Mouse (Mus musculus): ENCODE measurements around the gene Cadm4.

Cadm4 gene

DNA sequence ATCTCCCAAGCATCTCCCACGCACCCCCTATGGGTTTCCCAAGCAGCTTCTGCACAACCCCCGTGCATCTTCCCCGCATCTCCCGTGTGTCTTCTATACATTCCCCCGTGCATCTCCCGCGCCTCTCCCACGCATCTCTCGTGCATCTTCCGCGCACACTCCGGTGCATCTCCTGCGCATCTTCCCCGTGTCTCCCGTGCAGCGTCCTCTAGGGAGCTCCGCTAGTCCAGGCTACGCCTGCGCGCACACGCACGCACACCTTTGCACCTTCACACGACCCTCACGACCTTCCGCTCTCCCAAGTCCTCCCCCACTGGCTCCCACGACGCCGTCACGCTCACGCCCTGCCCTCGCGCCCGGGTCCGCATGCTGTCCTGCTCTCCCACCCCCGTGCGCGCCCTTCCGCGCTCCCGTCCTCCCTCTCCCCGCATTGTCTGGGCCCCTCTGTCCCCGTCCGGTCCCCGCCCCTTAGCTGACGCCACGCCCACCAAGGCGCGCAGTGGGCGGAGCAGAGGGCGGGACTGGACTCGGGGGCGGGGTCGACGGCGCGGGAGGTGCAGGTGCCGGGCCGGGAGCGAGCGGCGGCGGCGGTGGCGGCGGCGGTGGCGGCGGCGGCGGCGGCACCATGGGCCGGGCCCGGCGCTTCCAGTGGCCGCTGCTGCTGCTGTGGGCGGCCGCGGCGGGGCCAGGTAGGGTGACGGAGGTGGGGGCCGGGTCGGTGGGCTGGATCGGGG is at the start of gene Cadm4:
Gene Cadm4 (plus strand): TSS at position 550 of the 734 bp plus-strand sequence.
- DNase-seq (ENCODE audit: extremely low read depth, low read depth): no peak

DNA sequence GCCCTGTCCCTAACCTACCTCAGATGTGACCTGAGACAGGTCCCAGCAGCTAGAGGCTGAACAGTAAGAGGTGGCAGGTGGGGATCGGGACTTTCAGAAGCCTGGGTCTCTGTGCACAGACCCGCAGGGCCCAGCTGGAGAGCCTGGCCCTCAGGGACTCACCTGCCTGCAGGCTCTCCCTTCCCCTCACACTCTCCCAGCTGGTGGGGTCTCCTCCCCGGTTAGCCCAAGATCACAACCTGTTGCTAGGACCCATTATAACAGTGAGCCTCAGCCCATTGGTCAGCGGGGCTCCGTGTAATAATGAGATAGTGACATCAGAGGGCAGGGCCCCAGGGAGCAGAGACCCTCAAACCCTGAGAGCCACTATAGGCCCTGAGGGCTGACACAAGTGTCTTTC is 46.5 kb upstream of the Cadm4 start:
- no peak for DNase-seq (ENCODE audit: extremely low read depth, low read depth)

DNA sequence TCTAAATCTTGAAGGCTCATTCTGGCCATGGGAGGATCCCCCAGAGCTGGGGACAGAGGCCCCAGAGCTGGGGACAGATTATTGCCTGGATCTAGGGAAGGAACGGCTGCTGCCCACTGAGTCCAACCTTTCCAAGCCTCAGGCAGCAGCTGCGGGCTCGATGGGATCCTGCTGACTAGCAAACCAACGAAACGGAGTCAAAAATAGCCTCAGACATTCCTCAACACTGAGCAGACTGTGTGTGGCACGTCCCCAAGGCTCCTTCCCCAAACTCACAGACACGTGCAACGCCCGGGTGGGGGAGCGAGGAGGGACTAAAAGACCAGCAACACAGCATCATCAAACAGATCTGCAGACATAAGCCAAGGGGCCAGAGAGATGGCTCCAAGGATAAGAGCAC is 43.8 kb upstream of the Cadm4 start:
- no peak for DNase-seq (ENCODE audit: extremely low read depth, low read depth)

- DNase-seq (ENCODE audit: extremely low read depth, low read depth): no peak
Observed at GRCm38 (mm10) chr7:24439191-24439590, 42.6 kb upstream of the Cadm4 start.

GRCm38 (mm10) chr7:24439891-24440290 is 41.9 kb upstream of the Cadm4 start:
- no peak for DNase-seq (ENCODE audit: extremely low read depth, low read depth)

DNA sequence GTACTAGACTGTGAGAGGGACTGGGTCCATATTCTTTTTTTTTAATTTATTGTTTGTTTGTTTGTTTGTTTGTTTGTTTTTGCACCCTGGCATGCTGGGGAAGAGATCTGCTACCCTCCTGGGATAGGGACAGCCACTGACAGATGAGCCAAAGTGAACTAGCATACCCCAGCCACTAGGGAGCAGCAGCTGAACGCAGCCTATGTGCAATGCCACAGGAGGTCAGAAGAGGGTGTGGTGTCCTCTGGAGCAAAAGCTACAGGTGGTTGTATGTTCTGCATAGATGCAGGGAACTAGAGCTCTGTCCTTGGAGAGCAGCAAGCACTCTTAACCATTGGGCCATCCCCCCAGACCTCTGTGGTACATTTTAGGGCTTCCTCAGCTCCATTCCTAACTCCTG is 40.0 kb upstream of the Cadm4 start:
- peak; percentile 64 for DNase-seq (ENCODE audit: extremely low read depth, low read depth)

- no peak for DNase-seq (ENCODE audit: extremely low read depth, low read depth)
Observed at GRCm38 (mm10) chr7:24442313-24442712, 39.5 kb upstream of the Cadm4 start.

DNA sequence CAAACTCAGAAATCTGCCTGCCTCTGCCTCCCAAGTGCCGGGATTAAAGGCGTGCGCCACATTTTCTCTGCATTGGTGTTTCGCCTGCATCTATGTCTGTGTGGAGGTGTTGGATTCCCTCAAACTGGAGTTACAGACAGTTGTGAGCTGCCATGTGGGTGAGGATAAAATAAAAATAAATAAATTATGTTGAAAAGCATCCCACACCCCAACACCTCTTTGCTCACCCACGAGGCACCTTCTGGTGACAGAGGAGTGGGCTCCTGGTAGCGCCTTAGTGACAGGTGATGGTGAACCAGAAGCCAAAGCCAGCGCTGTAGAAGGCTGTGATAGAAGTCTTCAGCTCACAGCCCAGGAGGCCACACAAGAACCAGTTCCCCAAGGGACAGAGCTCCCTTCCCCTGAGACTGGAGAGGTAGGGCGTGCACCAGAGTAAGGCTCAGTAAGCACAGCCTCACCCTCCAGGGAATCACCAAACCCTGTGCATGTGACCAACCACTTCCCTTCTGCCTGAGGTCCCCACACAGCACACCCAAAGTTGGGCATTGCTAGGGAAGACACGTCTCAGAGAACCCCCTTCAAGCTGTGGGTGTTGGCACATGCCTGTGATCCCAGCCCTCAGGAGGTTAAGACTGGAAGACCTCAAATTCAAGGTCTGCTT is 36.4 kb upstream of the Cadm4 start:
- no peak for DNase-seq (ENCODE audit: extremely low read depth, low read depth)

DNA sequence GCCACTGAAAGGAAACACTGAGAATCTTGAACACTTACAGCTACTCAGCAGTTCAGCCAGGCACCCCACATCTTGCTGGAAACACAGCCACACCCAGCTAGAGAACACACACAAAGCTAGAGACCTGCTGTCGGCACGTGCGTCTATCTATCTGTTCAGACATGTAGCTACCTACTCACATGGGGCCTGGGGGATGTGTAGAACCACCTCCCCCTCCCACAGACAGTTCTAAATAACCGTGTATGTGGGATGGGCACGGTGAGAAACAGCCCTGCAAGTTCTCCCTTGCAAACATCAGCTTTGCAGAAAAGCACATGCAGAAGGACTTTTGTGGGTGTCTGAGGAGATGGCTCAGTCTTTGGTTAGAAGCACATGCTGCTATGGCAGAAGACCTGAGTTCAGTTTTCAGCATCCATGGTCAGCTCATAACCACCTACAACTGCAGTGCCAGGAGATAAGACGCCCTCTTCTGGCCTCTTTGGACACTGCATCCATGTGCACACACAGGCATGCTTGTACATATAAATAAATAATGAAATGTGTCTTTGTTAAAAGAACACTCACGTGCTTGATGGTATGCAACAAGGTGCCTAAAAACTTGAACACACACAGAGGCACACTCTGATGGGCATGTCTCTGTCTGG is 35.0 kb upstream of the Cadm4 start:
- no peak for DNase-seq (ENCODE audit: extremely low read depth, low read depth)

DNA sequence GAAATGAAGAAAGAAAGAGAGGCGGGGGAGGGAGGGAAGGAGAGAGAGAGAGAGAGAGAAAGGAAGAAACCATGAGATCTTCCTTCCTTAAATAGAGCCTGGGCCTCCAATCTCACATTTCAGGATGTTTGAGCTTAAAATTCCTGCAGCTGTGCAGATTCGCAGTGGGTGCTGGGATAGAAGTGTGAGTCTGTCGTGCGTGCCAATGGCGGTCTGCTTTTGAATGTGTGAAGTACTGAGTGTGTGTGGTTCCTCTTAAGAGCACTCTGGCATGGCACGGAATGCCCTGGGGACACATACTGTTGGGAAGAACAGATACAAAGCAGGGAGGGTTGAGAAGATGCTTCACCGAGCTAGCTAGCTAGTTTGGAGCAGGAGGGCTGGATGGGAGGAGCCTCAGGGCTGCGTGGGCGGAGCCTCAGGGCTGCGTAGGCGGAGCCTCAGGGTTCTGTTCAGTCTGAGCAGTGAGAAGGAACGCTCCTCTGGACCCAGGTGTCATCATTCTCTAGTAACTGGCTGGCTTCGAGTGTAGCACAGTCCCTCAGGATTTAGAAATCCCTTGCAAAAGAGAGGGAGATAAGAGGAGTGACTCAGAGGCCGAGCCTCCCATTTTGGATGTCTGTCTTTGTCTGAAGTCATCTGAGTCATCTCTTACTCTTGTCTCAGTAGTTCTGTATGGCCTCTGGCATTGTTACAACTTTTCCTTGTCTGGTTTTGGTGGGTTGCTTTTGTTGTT is 32.9 kb upstream of the Cadm4 start:
- no peak for DNase-seq (ENCODE audit: extremely low read depth, low read depth)

DNA sequence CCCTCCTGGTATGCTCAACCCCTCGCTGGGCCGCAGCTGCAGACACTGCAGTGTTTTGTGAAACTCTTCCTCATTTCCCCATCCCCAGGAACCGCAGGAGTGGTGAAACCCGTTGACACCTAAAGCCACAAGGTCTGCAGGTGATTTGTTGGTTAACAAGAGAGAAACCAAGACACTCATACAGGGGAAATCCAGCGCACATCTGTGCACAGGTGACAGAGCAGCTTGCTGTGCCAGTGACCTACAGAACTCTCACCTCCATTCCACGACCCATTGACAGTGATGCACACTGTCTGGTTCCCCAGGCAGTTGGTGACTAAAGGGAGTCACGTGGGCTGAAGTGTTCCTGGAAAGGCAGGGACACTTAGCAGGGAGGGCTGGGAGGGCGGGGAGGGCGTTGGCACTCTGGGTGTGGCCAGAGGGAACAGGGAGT is 31.2 kb upstream of the Cadm4 start:
- DNase-seq (ENCODE audit: extremely low read depth, low read depth): no peak

GRCm38 (mm10) chr7:24451855-24452311 is 29.9 kb upstream of the Cadm4 start, which contains the start of gene Irgc1:
Gene Irgc1, minus strand, starts transcription at chr7:24452297.
- DNase-seq (ENCODE audit: extremely low read depth, low read depth): no peak

DNA sequence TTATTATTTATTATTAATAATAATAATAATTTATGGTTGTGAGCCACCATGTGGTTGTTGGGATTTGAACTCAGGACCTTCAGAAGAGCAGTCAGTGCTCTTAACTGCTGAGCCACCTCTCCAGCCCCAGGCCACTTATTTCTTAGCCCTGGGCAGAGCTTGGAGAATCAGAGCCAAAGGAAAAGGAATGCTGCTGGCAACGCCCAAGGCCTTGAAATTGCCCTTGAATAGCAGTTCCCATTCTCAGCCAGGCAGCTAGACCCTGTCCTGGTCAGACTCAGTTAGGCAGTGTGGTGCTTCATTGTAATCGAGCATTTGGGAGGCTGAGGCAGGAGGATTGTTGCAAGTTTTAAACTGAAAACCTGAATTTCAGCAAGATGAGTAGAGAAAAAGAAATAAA is 27.6 kb upstream of the Cadm4 start:
- no peak for DNase-seq (ENCODE audit: extremely low read depth, low read depth)

DNA sequence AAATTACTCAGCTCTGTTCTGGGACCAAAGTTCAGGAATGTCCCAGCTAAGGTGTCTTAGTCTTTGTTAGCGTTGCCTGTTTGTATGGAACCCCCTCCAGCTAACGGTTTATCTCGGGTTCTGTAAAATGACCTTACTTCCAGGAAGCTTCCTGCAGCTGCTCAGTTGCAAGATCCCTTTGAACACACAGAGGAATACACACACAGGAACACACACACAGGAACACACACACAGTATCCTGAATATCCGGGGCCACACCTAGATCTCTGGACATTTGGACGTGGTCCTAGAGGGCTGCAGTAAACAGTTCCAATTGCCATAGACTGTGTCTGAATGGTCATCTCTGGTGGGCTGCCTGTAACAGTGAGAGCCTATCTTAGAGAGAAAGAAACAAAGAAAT is 26.1 kb upstream of the Cadm4 start:
- no peak for DNase-seq (ENCODE audit: extremely low read depth, low read depth)

GRCm38 (mm10) chr7:24457726-24458370 is 24.0 kb upstream of the Cadm4 start:
- DNase-seq (ENCODE audit: extremely low read depth, low read depth): no peak

GRCm38 (mm10) chr7:24459440-24459839 is 22.4 kb upstream of the Cadm4 start:
- no peak for DNase-seq (ENCODE audit: extremely low read depth, low read depth)

- DNase-seq (ENCODE audit: extremely low read depth, low read depth): no peak
Observed at GRCm38 (mm10) chr7:24459843-24460242, 22.0 kb upstream of the Cadm4 start.

- no peak for DNase-seq (ENCODE audit: extremely low read depth, low read depth)
Observed at GRCm38 (mm10) chr7:24461376-24462051, 20.3 kb upstream of the Cadm4 start.

DNA sequence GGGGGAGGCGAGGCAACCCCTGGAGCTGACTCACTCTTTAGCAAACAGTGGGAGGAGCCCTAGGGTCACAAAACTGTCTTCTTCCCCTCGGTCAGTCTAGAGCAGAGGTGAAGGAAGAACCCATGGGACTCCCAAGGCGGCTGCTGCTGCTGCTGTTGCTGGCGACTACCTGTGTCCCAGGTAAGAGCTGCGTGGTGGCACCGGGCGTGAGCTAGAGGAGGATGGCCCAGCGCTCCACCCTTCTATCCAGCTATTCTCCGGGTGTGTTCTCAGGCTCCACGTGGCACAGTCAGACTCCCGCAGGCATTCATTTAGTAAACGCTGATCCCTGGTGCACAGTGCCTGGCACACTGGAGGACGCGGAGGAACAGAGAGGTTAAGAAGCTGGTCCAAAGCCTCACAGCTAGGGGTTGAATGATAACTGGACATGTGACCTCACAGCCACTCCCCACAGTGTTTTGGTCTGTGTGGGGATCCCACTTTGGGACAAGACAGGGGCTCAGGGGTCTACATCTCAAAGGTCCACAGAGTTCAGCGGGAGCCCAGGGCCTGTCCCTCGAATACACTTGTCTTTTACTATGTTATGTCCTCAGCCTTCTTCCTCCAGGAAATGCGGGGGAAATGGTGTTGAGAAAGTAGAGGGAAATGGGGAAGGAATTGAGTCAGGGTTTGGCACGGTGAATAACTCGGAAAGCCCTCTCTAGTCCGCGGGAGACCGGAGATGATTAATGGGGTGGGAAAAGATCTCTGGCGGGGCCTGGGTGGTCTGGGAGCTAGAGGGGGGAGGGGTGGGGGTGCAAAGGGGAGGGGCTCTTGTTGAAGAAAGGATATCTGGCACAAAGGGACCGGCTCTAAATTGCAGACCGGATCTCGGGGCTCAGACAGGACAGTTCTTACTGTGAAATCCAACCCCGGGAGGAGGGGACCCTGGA is 19.2 kb upstream of the Cadm4 start, which contains the start of gene Plaur:
Gene Plaur (plus strand): TSS at position 97 of the 932 bp plus-strand sequence.
- DNase-seq (ENCODE audit: extremely low read depth, low read depth): no peak
